Mouse (Mus musculus) frontal cortex, adult 2 months (tissue): ENCODE results near the gene Psmb4. TPM values are rescaled to one million over a fixed set of nuclear protein-coding genes. Genes with fewer than 3 reads are reported as not detected.
"Not testable (repeated sequence)": the region's sequence is repeated elsewhere in the genome, so short reads cannot be mapped to it uniquely, and the experiment has no call there.

Experiments
- DNase-seq, 2 experiments: peaks; one replicate each; pipeline ENCODE4 v3.0.0; 2022; ENCODE audit warnings: low spot score in 1 of 2; ENCODE audit errors: extremely low spot score in 1 of 2
- polyA plus RNA-seq: library from polyadenylated mRNA; depleted of rRNA; stranded (reverse); fragments of >200 nt; gene quantifications from 2 replicates; pipeline ENCODE4 v1.2.3, GENCODE M21; 2012

Gene Psmb4
- polyA plus RNA-seq, 1 experiment, result 253 TPM

- DNase-seq, result no peak
Measured at GRCm38 (mm10) chr3:94911050-94911693, 24.4 kb upstream of the Psmb4 start.

GRCm38 (mm10) chr3:94906482-94906881, 19.7 kb upstream of the Psmb4 start:
- DNase-seq, result no peak

- DNase-seq, result not testable (repeated sequence)
Measured at GRCm38 (mm10) chr3:94904759-94905158, 18.0 kb upstream of the Psmb4 start.

- peak in 1 of 2 experiments; percentile 83 for DNase-seq
Measured at GRCm38 (mm10) chr3:94902747-94903146, 16.0 kb upstream of the Psmb4 start.

- no peak for DNase-seq
Measured at GRCm38 (mm10) chr3:94894076-94894475, 7.3 kb upstream of the Psmb4 start.

- no peak for DNase-seq
Measured at GRCm38 (mm10) chr3:94888595-94888994, 1.8 kb upstream of the Psmb4 start.

GRCm38 (mm10) chr3:94882579-94882978, 4.2 kb downstream of the Psmb4 start:
- no peak for DNase-seq

- no peak for DNase-seq
Measured at GRCm38 (mm10) chr3:94881840-94882239, 4.9 kb downstream of the Psmb4 start.

- DNase-seq, result no peak
Measured at GRCm38 (mm10) chr3:94878618-94879017, 8.1 kb downstream of the Psmb4 start.

GRCm38 (mm10) chr3:94869011-94869410, 17.8 kb downstream of the Psmb4 start:
- no peak for DNase-seq

GRCm38 (mm10) chr3:94859471-94859870, 27.3 kb downstream of the Psmb4 start:
- no peak for DNase-seq

GRCm38 (mm10) chr3:94852215-94852614, 34.5 kb downstream of the Psmb4 start:
- DNase-seq, result no peak

- no peak for DNase-seq
Measured at GRCm38 (mm10) chr3:94851731-94852130, 35.0 kb downstream of the Psmb4 start.

- peak in 1 of 2 experiments; percentile 79 for DNase-seq
Measured at GRCm38 (mm10) chr3:94849338-94849737, 37.4 kb downstream of the Psmb4 start.

- DNase-seq, result no peak
Measured at GRCm38 (mm10) chr3:94847382-94847781, 39.4 kb downstream of the Psmb4 start.

- DNase-seq, result no peak
Measured at GRCm38 (mm10) chr3:94839101-94839500, 47.7 kb downstream of the Psmb4 start.

GRCm38 (mm10) chr3:94838631-94839030, 48.1 kb downstream of the Psmb4 start:
- no peak for DNase-seq

GRCm38 (mm10) chr3:94837959-94838496, 48.7 kb downstream of the Psmb4 start:
- peak; percentile 83 to 90 for DNase-seq

GRCm38 (mm10) chr3:94837183-94837890, 49.4 kb downstream of the Psmb4 start, which contains the start of gene Pogz:
Pogz (plus strand) TSS chr3:94837567.
- peak; percentile 96 to 98 for DNase-seq

- DNase-seq, result no peak
Measured at GRCm38 (mm10) chr3:94835396-94835795, 51.4 kb downstream of the Psmb4 start.
